ENCODE assay signal across 10 mouse cellular contexts in genomic region chr13:115346115-115347021, GRCm38 (mm10).
A peak's percentile ranks its signal among the peaks of the same experiment; 100 is the strongest.
DNase-seq lines count a peak whose midpoint lies in the region; ATAC-seq and TF ChIP-seq lines count a peak whose summit lies in the region.
"Had no signal": no experiment of that assay in that cellular context is flagged by ENCODE, and none has a peak within 500 bp of the region (broad histone marks: within the 10 kb centered on the region; RNA-seq: fewer than 3 reads in every experiment).

No protein-coding gene starts in this region.

- H3K27me3 ChIP-seq in kidney, embryonic 16.5 days (ENCODE audit: insufficient read depth, low read length) = no peaks in the 10 kb centered on the region
- no peaks in the 10 kb centered on the region for H3K27me3 ChIP-seq in kidney, adult 2 months (replicated peaks; ENCODE audit: control insufficient read depth, insufficient read depth, low read length)
- H3K27me3 ChIP-seq in MEL (ENCODE audit: control insufficient read depth in 1 of 2, insufficient read depth in 2 of 2, low read length in 2 of 2) = no peaks in the 10 kb centered on the region
- no peaks in the 10 kb centered on the region for H3K27me3 ChIP-seq in limb, embryonic 14.5 days (ENCODE audit: control insufficient read depth, insufficient read depth, low read length)
- H3K27me3 ChIP-seq: liver, embryonic 15.5 days had no signal

- no peak for TF ChIP-seq EP300 in MEL (IDR thresholded peaks at IDR 0.05; ENCODE audit: low read depth in 1 of 2, low read length in 2 of 2)

- no peaks in the 10 kb centered on the region for H3K9me3 ChIP-seq in kidney, embryonic 16.5 days (ENCODE audit: low read length)
- H3K9me3 ChIP-seq in MEL (replicated peaks; ENCODE audit: insufficient read depth, low read length) = no peaks in the 10 kb centered on the region
- H3K9me3 ChIP-seq in limb, embryonic 14.5 days (ENCODE audit: control insufficient read depth, low read length) = no peaks in the 10 kb centered on the region
- H3K9me3 ChIP-seq: liver, embryonic 15.5 days had no signal

- no peak overlapping the region for H3K9ac ChIP-seq in kidney, embryonic 16.5 days (replicated peaks; ENCODE audit: low read length)
- H3K9ac ChIP-seq in MEL (ENCODE audit: control insufficient read depth, low read depth, low read length, poor library complexity, severe bottlenecking) = no peak overlapping the region
- peak overlapping the region; percentile 40; the same call in 1 of the 2 replicates for H3K9ac ChIP-seq in limb, embryonic 14.5 days (ENCODE audit: low read depth, low read length, severe bottlenecking)
- H3K9ac ChIP-seq: liver, embryonic 15.5 days had no signal

- H3K4me1 ChIP-seq in kidney, embryonic 16.5 days (ENCODE audit: insufficient read depth, low read length) = peaks cover 10% of the 10 kb centered on the region
- H3K4me1 ChIP-seq in kidney, adult 2 months (ENCODE audit: control insufficient read depth, insufficient read depth, low read length) = no peaks in the 10 kb centered on the region
- H3K4me1 ChIP-seq in MEL (ENCODE audit: control insufficient read depth in 1 of 2, insufficient read depth in 2 of 2, low read length in 2 of 2) = no peaks in the 10 kb centered on the region
- 0 out of 2 replicates have a peak, but pooled peaks cover 7% of the 10 kb centered on the region for H3K4me1 ChIP-seq in limb, embryonic 14.5 days (ENCODE audit: control insufficient read depth, insufficient read depth, low read length)
- H3K4me1 ChIP-seq: liver, embryonic 15.5 days had no signal

- H3K4me3 ChIP-seq in kidney, embryonic 16.5 days (ENCODE audit: low read length) = peak overlapping the region; percentile 11
- no peak overlapping the region for H3K4me3 ChIP-seq in kidney, adult 2 months (ENCODE audit: insufficient read depth, low read depth, low read length)
- no peak overlapping the region for H3K4me3 ChIP-seq in MEL (ENCODE audit: control insufficient read depth in 1 of 2, insufficient read depth in 1 of 2, low read depth in 2 of 2, low read length in 2 of 2)
- H3K4me3 ChIP-seq in limb, embryonic 14.5 days (replicated peaks; ENCODE audit: low read length) = peak overlapping the region; percentile 25
- H3K4me3 ChIP-seq: liver, embryonic 15.5 days had no signal

- no peak overlapping the region for H3K27ac ChIP-seq in kidney, embryonic 16.5 days (ENCODE audit: low read length)
- H3K27ac ChIP-seq in kidney, adult 2 months (ENCODE audit: insufficient read depth, low read depth, low read length) = no peak overlapping the region
- no peak overlapping the region for H3K27ac ChIP-seq in MEL (ENCODE audit: control insufficient read depth, low read depth, low read length)
- no peak overlapping the region for H3K27ac ChIP-seq in limb, embryonic 14.5 days (replicated peaks; ENCODE audit: low read depth, low read length)
- H3K27ac ChIP-seq: liver, embryonic 15.5 days had no signal

- H3K79me2 ChIP-seq in MEL (ENCODE audit: control insufficient read depth, insufficient read depth, low read length, poor library complexity) = no peaks in the 10 kb centered on the region

- no peak for TF ChIP-seq RAD21 in MEL (IDR thresholded peaks at IDR 0.05; ENCODE audit: low read depth, low read length)

- DNase-seq in kidney, adult 2 months = no peak
- peak; percentile 7 for DNase-seq in MEL (ENCODE audit: low read depth, low spot score)
- DNase-seq in embryo, embryonic 10.5 days (ENCODE audit: low spot score) = peak; percentile 43
- DNase-seq in limb, embryonic 14.5 days (ENCODE audit: low spot score) = peak; percentile 15
- no peak for DNase-seq in spleen, postnatal 14 days (ENCODE audit: low spot score in 2 of 2)
- DNase-seq in testis, postnatal 14 days (ENCODE audit: low spot score) = no peak
- DNase-seq: cerebellum, adult 11 months had no signal

- peak overlapping the region; percentile 40 for H3K4me2 ChIP-seq in kidney, embryonic 16.5 days (replicated peaks; ENCODE audit: low read depth, low read length)
- peak overlapping the region; percentile 51 for H3K4me2 ChIP-seq in limb, embryonic 14.5 days (replicated peaks; ENCODE audit: low read depth, low read length, severe bottlenecking)
- H3K4me2 ChIP-seq: liver, embryonic 15.5 days had no signal

- 22% methylated on average over 20 of the region's 20 CpGs for WGBS in kidney, embryonic 16.5 days
- 18% methylated on average over 20 of the region's 20 CpGs for WGBS in kidney, adult 2 months
- WGBS in limb, embryonic 14.5 days = 17% methylated on average over 20 of the region's 20 CpGs

- ATAC-seq in kidney, embryonic 16.5 days (ENCODE audit: low FRiP score, low TSS enrichment) = no peak
- peak; percentile 44; the same call in 1 of the 2 replicates for ATAC-seq in limb, embryonic 14.5 days (ENCODE audit: low FRiP score, low read depth)
- ATAC-seq in erythroid progenitor cell, adult 5-6 weeks (replicated peaks; ENCODE audit: low FRiP score, poor library complexity, severe bottlenecking) = no peak

- no peak for TF ChIP-seq POLR2A in kidney, adult 2 months (IDR thresholded peaks at IDR 0.05; ENCODE audit: low read depth, low read length)
- TF ChIP-seq POLR2A in MEL (IDR thresholded peaks at IDR 0.05; ENCODE audit: control insufficient read depth in 1 of 2, insufficient read depth in 1 of 2, low read depth in 1 of 2, low read length in 2 of 2, poor library complexity in 1 of 2) = no peak
- no peak for TF ChIP-seq POLR2A in limb, embryonic 14.5 days (IDR thresholded peaks at IDR 0.05; ENCODE audit: borderline replicate concordance, extremely low read depth, insufficient read depth, insufficient read length)

- no peaks in the 10 kb centered on the region for H3K36me3 ChIP-seq in kidney, embryonic 16.5 days (ENCODE audit: insufficient read depth, low read length)
- no peaks in the 10 kb centered on the region for H3K36me3 ChIP-seq in kidney, adult 2 months (ENCODE audit: control insufficient read depth, insufficient read depth, low read length)
- no peaks in the 10 kb centered on the region; a peak in 1 of 4 replicates for H3K36me3 ChIP-seq in MEL (ENCODE audit: control insufficient read depth in 1 of 2, insufficient read depth in 2 of 2, low read length in 2 of 2)
- no peaks in the 10 kb centered on the region for H3K36me3 ChIP-seq in limb, embryonic 14.5 days (ENCODE audit: control insufficient read depth, insufficient read depth, low read length)
- H3K36me3 ChIP-seq: liver, embryonic 15.5 days had no signal

- no peak for TF ChIP-seq CTCF in kidney, adult 2 months (conservative IDR thresholded peaks at IDR 0.05; ENCODE audit: insufficient read depth, insufficient read length, low read depth, low read length)
- no peak for TF ChIP-seq CTCF in MEL (IDR thresholded peaks at IDR 0.05 in 2 of 3, conservative IDR thresholded peaks at IDR 0.05 in 1 of 3; ENCODE audit: control insufficient read depth in 1 of 3, insufficient read depth in 1 of 3, low read depth in 2 of 3, low read length in 3 of 3, poor library complexity in 1 of 3, severe bottlenecking in 1 of 3)

TF ChIP-seq in MEL, 35 proteins besides CTCF, POLR2A, EP300 and RAD21:
- TF ChIP-seq USF1 (IDR thresholded peaks at IDR 0.05; ENCODE audit: low read depth, low read length) = no peak
- TF ChIP-seq ZC3H11A (IDR thresholded peaks at IDR 0.05; ENCODE audit: low read depth, low read length) = no peak
- no peak for TF ChIP-seq ETS1 (IDR thresholded peaks at IDR 0.05; ENCODE audit: low read depth, low read length)
- no peak for TF ChIP-seq JUND (IDR thresholded peaks at IDR 0.05; ENCODE audit: low read depth, low read length)
- no peak for TF ChIP-seq BHLHE40 (IDR thresholded peaks at IDR 0.05; ENCODE audit: borderline replicate concordance, low read depth, low read length)
- no peak for TF ChIP-seq TAL1 (IDR thresholded peaks at IDR 0.05; ENCODE audit: low read length)
- no peak for TF ChIP-seq GATA1 (IDR thresholded peaks at IDR 0.05; ENCODE audit: low read depth, low read length)

Comparison
In these comparisons a context has a peak if more than half of its experiments do, and no peak if none do; other contexts are left out.
1. H3K4me3 ChIP-seq: peak in kidney, embryonic 16.5 days (single experiment) and limb, embryonic 14.5 days (single experiment); none in kidney, adult 2 months (single experiment) and MEL (0 of 2).
2. DNase-seq: peak in MEL (single experiment), embryo, embryonic 10.5 days (single experiment) and limb, embryonic 14.5 days (single experiment); none in kidney, adult 2 months (single experiment), spleen, postnatal 14 days (0 of 2) and testis, postnatal 14 days (single experiment).